Mouse (Mus musculus) thymus, adult 2 months (tissue): ENCODE results near the gene Ntrk3.

Source experiments
- CTCF ChIP-seq: fragments of 200-500 bp; IDR thresholded peaks from 2 replicates; pipeline ENCODE4 v1.5.1; 2012; ENCODE audit warnings: mild to moderate bottlenecking, control low read depth, low read length, moderate library complexity, borderline replicate concordance; ENCODE audit not compliant: control insufficient read depth, poor library complexity, insufficient read depth; ENCODE audit errors: extremely low read depth
- POLR2A ChIP-seq: fragments of 200-500 bp; IDR thresholded peaks from 2 replicates; pipeline ENCODE4 v1.6.1; 2012; ENCODE audit warnings: mild to moderate bottlenecking, low read length, control low read depth, moderate library complexity; ENCODE audit not compliant: control insufficient read depth, poor library complexity, insufficient read depth; ENCODE audit errors: extremely low read depth

- TF ChIP-seq CTCF (no peak), POLR2A (no peak)
These were observed 1.7 kb upstream of the Ntrk3 start for GRCm38 (mm10) chr7:78739351-78740000.
